Mouse (Mus musculus): Measurements from ENCODE around the gene Otulin. TPM values are rescaled to one million over a fixed set of nuclear protein-coding genes. Genes with fewer than 3 reads are reported as not detected.

The Otulin gene
- polyA plus RNA-seq, 1 experiment = 29.0 TPM

GRCm38 (mm10) chr15:27590812-27591211 is 39.7 kb downstream of the Otulin start:
- Histone ChIP-seq H3K27me3 (replicated peaks; ENCODE audit: control insufficient read depth, insufficient read depth, low read length) (no peaks in the 10 kb centered on the region), H3K36me3 (ENCODE audit: control insufficient read depth, insufficient read depth, low read length) (no peaks in the 10 kb centered on the region), H3K4me3 (ENCODE audit: insufficient read depth, low read depth, low read length) (no peak overlapping the region), H3K4me1 (ENCODE audit: control insufficient read depth, insufficient read depth, low read length) (no peaks in the 10 kb centered on the region), H3K27ac (ENCODE audit: insufficient read depth, low read depth, low read length) (no peak overlapping the region)
- TF ChIP-seq CTCF (conservative IDR thresholded peaks at IDR 0.05; ENCODE audit: insufficient read depth, insufficient read length, low read depth, low read length) = no peak
- TF ChIP-seq POLR2A (IDR thresholded peaks at IDR 0.05; ENCODE audit: low read depth, low read length) = no peak
- DNase-seq = no peak
- 96% methylated on average over 9 of the region's 9 CpGs for WGBS

- WGBS = 86% methylated on average over 14 of the region's 14 CpGs
- no peaks in the 10 kb centered on the region for H3K4me1 ChIP-seq (ENCODE audit: control insufficient read depth, insufficient read depth, low read length)
- H3K27ac ChIP-seq (ENCODE audit: insufficient read depth, low read depth, low read length) = no peak overlapping the region
- no peak for DNase-seq
- TF ChIP-seq CTCF (conservative IDR thresholded peaks at IDR 0.05; ENCODE audit: insufficient read depth, insufficient read length, low read depth, low read length) (no peak), POLR2A (IDR thresholded peaks at IDR 0.05; ENCODE audit: low read depth, low read length) (no peak)
- H3K4me3 ChIP-seq (ENCODE audit: insufficient read depth, low read depth, low read length) = no peak overlapping the region
- H3K36me3 ChIP-seq (ENCODE audit: control insufficient read depth, insufficient read depth, low read length) = no peaks in the 10 kb centered on the region
- H3K27me3 ChIP-seq (replicated peaks; ENCODE audit: control insufficient read depth, insufficient read depth, low read length) = no peaks in the 10 kb centered on the region
Observed at GRCm38 (mm10) chr15:27588087-27588826, 42.2 kb downstream of the Otulin start.

- Histone ChIP-seq H3K4me3 (ENCODE audit: insufficient read depth, low read depth, low read length) (no peak overlapping the region), H3K27ac (ENCODE audit: insufficient read depth, low read depth, low read length) (no peak overlapping the region), H3K36me3 (ENCODE audit: control insufficient read depth, insufficient read depth, low read length) (no peaks in the 10 kb centered on the region), H3K27me3 (replicated peaks; ENCODE audit: control insufficient read depth, insufficient read depth, low read length) (no peaks in the 10 kb centered on the region), H3K4me1 (ENCODE audit: control insufficient read depth, insufficient read depth, low read length) (no peaks in the 10 kb centered on the region)
- no peak for TF ChIP-seq CTCF (conservative IDR thresholded peaks at IDR 0.05; ENCODE audit: insufficient read depth, insufficient read length, low read depth, low read length)
- no peak for TF ChIP-seq POLR2A (IDR thresholded peaks at IDR 0.05; ENCODE audit: low read depth, low read length)
- peak; percentile 31 for DNase-seq
- WGBS = 76% methylated on average over 5 of the region's 5 CpGs
Observed at GRCm38 (mm10) chr15:27586093-27586480, 44.4 kb downstream of the Otulin start.

GRCm38 (mm10) chr15:27585466-27586092 is 44.9 kb downstream of the Otulin start:
- WGBS = 60% methylated on average over 4 of the region's 4 CpGs

GRCm38 (mm10) chr15:27583620-27584019 is 46.9 kb downstream of the Otulin start:
- H3K4me3 ChIP-seq (ENCODE audit: insufficient read depth, low read depth, low read length) = no peak overlapping the region
- H3K4me1 ChIP-seq (ENCODE audit: control insufficient read depth, insufficient read depth, low read length) = no peaks in the 10 kb centered on the region
- no peaks in the 10 kb centered on the region for H3K27me3 ChIP-seq (replicated peaks; ENCODE audit: control insufficient read depth, insufficient read depth, low read length)
- no peak for DNase-seq
- H3K27ac ChIP-seq (ENCODE audit: insufficient read depth, low read depth, low read length) = no peak overlapping the region
- no peak for TF ChIP-seq CTCF (conservative IDR thresholded peaks at IDR 0.05; ENCODE audit: insufficient read depth, insufficient read length, low read depth, low read length)
- TF ChIP-seq POLR2A (IDR thresholded peaks at IDR 0.05; ENCODE audit: low read depth, low read length) = no peak
- 97% methylated on average over 6 of the region's 6 CpGs for WGBS
- H3K36me3 ChIP-seq (ENCODE audit: control insufficient read depth, insufficient read depth, low read length) = no peaks in the 10 kb centered on the region

More at GRCm38 (mm10) chr15:27585466-27586092, 44.9 kb downstream of the Otulin start:
- no peaks in the 10 kb centered on the region for H3K4me1 ChIP-seq (ENCODE audit: control insufficient read depth, insufficient read depth, low read length)
- no peak for DNase-seq
- H3K27ac ChIP-seq (ENCODE audit: insufficient read depth, low read depth, low read length) = no peak overlapping the region
- H3K4me3 ChIP-seq (ENCODE audit: insufficient read depth, low read depth, low read length) = no peak overlapping the region
- H3K27me3 ChIP-seq (replicated peaks; ENCODE audit: control insufficient read depth, insufficient read depth, low read length) = no peaks in the 10 kb centered on the region
- no peaks in the 10 kb centered on the region for H3K36me3 ChIP-seq (ENCODE audit: control insufficient read depth, insufficient read depth, low read length)
- TF ChIP-seq POLR2A (IDR thresholded peaks at IDR 0.05; ENCODE audit: low read depth, low read length) (no peak), CTCF (conservative IDR thresholded peaks at IDR 0.05; ENCODE audit: insufficient read depth, insufficient read length, low read depth, low read length) (0 out of 2 replicates have a peak, but pooled peaks have one; percentile 1)

GRCm38 (mm10) chr15:27583042-27583441 is 47.5 kb downstream of the Otulin start:
- Histone ChIP-seq H3K27ac (ENCODE audit: insufficient read depth, low read depth, low read length) (no peak overlapping the region), H3K36me3 (ENCODE audit: control insufficient read depth, insufficient read depth, low read length) (no peaks in the 10 kb centered on the region), H3K4me1 (ENCODE audit: control insufficient read depth, insufficient read depth, low read length) (no peaks in the 10 kb centered on the region), H3K27me3 (replicated peaks; ENCODE audit: control insufficient read depth, insufficient read depth, low read length) (no peaks in the 10 kb centered on the region), H3K4me3 (ENCODE audit: insufficient read depth, low read depth, low read length) (no peak overlapping the region)
- peak; percentile 41 for DNase-seq
- TF ChIP-seq CTCF (conservative IDR thresholded peaks at IDR 0.05; ENCODE audit: insufficient read depth, insufficient read length, low read depth, low read length) (peak; percentile 60), POLR2A (IDR thresholded peaks at IDR 0.05; ENCODE audit: low read depth, low read length) (no peak)
- WGBS = 73% methylated on average over 4 of the region's 4 CpGs

- DNase-seq = peak; percentile 18
- Histone ChIP-seq H3K36me3 (ENCODE audit: control insufficient read depth, insufficient read depth, low read length) (no peaks in the 10 kb centered on the region), H3K27ac (ENCODE audit: insufficient read depth, low read depth, low read length) (no peak overlapping the region), H3K4me1 (ENCODE audit: control insufficient read depth, insufficient read depth, low read length) (no peaks in the 10 kb centered on the region), H3K27me3 (replicated peaks; ENCODE audit: control insufficient read depth, insufficient read depth, low read length) (no peaks in the 10 kb centered on the region), H3K4me3 (ENCODE audit: insufficient read depth, low read depth, low read length) (no peak overlapping the region)
- WGBS = 98% methylated on average over 3 of the region's 3 CpGs
- no peak for TF ChIP-seq POLR2A (IDR thresholded peaks at IDR 0.05; ENCODE audit: low read depth, low read length)
- 0 out of 2 replicates have a peak, but pooled peaks have one; percentile 26 for TF ChIP-seq CTCF (conservative IDR thresholded peaks at IDR 0.05; ENCODE audit: insufficient read depth, insufficient read length, low read depth, low read length)
Observed at GRCm38 (mm10) chr15:27582428-27582827, 48.1 kb downstream of the Otulin start.

Measured in kidney, adult 2 months (tissue).